Mouse (Mus musculus) bone marrow, adult 2 months (tissue): ENCODE measurements at regions not wholly inside any gene's neighbourhood (a gene's known extent, or its start where the extent isn't known, plus 50 kb on each side); places are given as distances from the start of the nearest gene placed in this dataset.

ENCODE experiments used
- H3K27ac ChIP-seq: fragments of 200-500 bp; 2 replicates; pipeline ENCODE4 v1.5.1; 2012; ENCODE audit warnings: low read depth, mild to moderate bottlenecking, control low read depth, inconsistent platforms, low read length; ENCODE audit not compliant: control insufficient read depth, poor library complexity, insufficient read depth
- H3K4me1 ChIP-seq: fragments of 200-500 bp; 2 replicates; pipeline ENCODE4 v1.6.1; 2011; ENCODE audit warnings: low read length; ENCODE audit not compliant: control insufficient read depth, insufficient read depth
- H3K4me3 ChIP-seq: fragments of 200-500 bp; replicated peaks from 2 replicates; pipeline ENCODE3; 2011; ENCODE audit warnings: mild to moderate bottlenecking, low read depth, low read length, control low read depth; ENCODE audit not compliant: control insufficient read depth
- CTCF ChIP-seq: fragments of 200-500 bp; IDR thresholded peaks from 2 replicates; pipeline ENCODE4 v1.5.1; 2011; ENCODE audit warnings: low read length, control low read depth; ENCODE audit not compliant: control insufficient read depth, insufficient read depth
- POLR2A ChIP-seq: fragments of 200-500 bp; IDR thresholded peaks from 2 replicates; pipeline ENCODE4 v1.6.1; 2011; ENCODE audit warnings: low read depth, mild to moderate bottlenecking, control low read depth, low read length, borderline replicate concordance; ENCODE audit not compliant: control insufficient read depth
- WGBS: fragments of 180-500 bp; shearing (Covaris S2); methylation state at CpG from one replicate; pipeline ENCODE4 v1.1.7; 2018; 5-methylcytosine and 5-hydroxymethylcytosine counted together

- TF ChIP-seq POLR2A (no peak), CTCF (no peak)
- Histone ChIP-seq H3K4me1 (no peaks in the 10 kb centered on the region), H3K27ac (no peak overlapping the region), H3K4me3 (no peak overlapping the region)
- 16% methylated on average over 5 of the region's 5 CpGs for WGBS
These were observed 276.4 kb downstream of the Cbln1 start for GRCm38 (mm10) chr8:87196050-87196449.

GRCm38 (mm10) chr8:87189791-87190385 lies 282.5 kb downstream of the Cbln1 start:
- Histone ChIP-seq H3K27ac (no peak overlapping the region), H3K4me3 (no peak overlapping the region), H3K4me1 (no peaks in the 10 kb centered on the region)
- TF ChIP-seq CTCF (no peak), POLR2A (no peak)
- WGBS = 85% methylated on average over 13 of the region's 13 CpGs

GRCm38 (mm10) chr8:87182888-87183287 lies 289.5 kb downstream of the Cbln1 start:
- Histone ChIP-seq H3K4me1 (no peaks in the 10 kb centered on the region), H3K27ac (no peak overlapping the region), H3K4me3 (no peak overlapping the region)
- TF ChIP-seq POLR2A (no peak), CTCF (no peak)
- 47% methylated on average over 4 of the region's 4 CpGs for WGBS

- Histone ChIP-seq H3K4me3 (no peak overlapping the region), H3K27ac (no peak overlapping the region), H3K4me1 (no peaks in the 10 kb centered on the region)
- WGBS = 74% methylated on average over 4 of the region's 4 CpGs
- no peak for TF ChIP-seq CTCF
- TF ChIP-seq POLR2A = no peak
These were observed 293.5 kb upstream of the N4bp1 start for GRCm38 (mm10) chr8:87178561-87178960.

- 73% methylated on average over 6 of the region's 6 CpGs for WGBS
- Histone ChIP-seq H3K4me3 (no peak overlapping the region), H3K4me1 (no peaks in the 10 kb centered on the region), H3K27ac (no peak overlapping the region)
- TF ChIP-seq CTCF (no peak), POLR2A (no peak)
These were observed 292.6 kb upstream of the N4bp1 start for GRCm38 (mm10) chr8:87177620-87178019.

GRCm38 (mm10) chr8:87175097-87175496 lies 290.0 kb upstream of the N4bp1 start:
- H3K4me3 ChIP-seq = no peak overlapping the region
- TF ChIP-seq POLR2A (no peak), CTCF (no peak)

GRCm38 (mm10) chr8:87173720-87174119 lies 288.7 kb upstream of the N4bp1 start:
- H3K27ac ChIP-seq = no peak overlapping the region
- H3K4me3 ChIP-seq = no peak overlapping the region
- TF ChIP-seq POLR2A = no peak
- TF ChIP-seq CTCF = no peak
- H3K4me1 ChIP-seq = no peaks in the 10 kb centered on the region

More at GRCm38 (mm10) chr8:87175097-87175496, 290.0 kb upstream of the N4bp1 start:
- Histone ChIP-seq H3K27ac (no peak overlapping the region), H3K4me1 (no peaks in the 10 kb centered on the region)

- H3K4me1 ChIP-seq = no peaks in the 10 kb centered on the region
- WGBS = 53% methylated on average over 1 of the region's 1 CpGs
- no peak overlapping the region for H3K4me3 ChIP-seq
- no peak for TF ChIP-seq POLR2A
- no peak overlapping the region for H3K27ac ChIP-seq
These were observed 281.7 kb upstream of the N4bp1 start for GRCm38 (mm10) chr8:87166771-87167170.

GRCm38 (mm10) chr8:87160416-87160815 lies 275.4 kb upstream of the N4bp1 start:
- Histone ChIP-seq H3K4me1 (no peaks in the 10 kb centered on the region), H3K27ac (no peak overlapping the region), H3K4me3 (no peak overlapping the region)
- WGBS = 81% methylated on average over 2 of the region's 2 CpGs
- TF ChIP-seq CTCF (no peak), POLR2A (no peak)
